Mouse (Mus musculus) erythroblast, embryonic 14.5 days (primary cell): ENCODE results near the gene Slc34a1. TPM values are rescaled to one million over a fixed set of nuclear protein-coding genes. Genes with fewer than 3 reads are reported as not detected.

Experiments used
- H3K27me3 ChIP-seq: 2 replicates; pipeline ENCODE4 v1.6.1; 2012; ENCODE audit warnings: inconsistent platforms; ENCODE audit not compliant: control insufficient read depth
- H3K36me3 ChIP-seq: 2 replicates; pipeline ENCODE4 v1.6.1; 2012; ENCODE audit warnings: mild to moderate bottlenecking, inconsistent platforms; ENCODE audit not compliant: control insufficient read depth
- H3K4me1 ChIP-seq: 2 replicates; pipeline ENCODE4 v1.6.1; 2012; ENCODE audit warnings: inconsistent platforms; ENCODE audit not compliant: control insufficient read depth
- H3K4me3 ChIP-seq: replicated peaks from 2 replicates; pipeline ENCODE3; 2012; ENCODE audit warnings: moderate library complexity, mild to moderate bottlenecking, inconsistent platforms
- H3K9me3 ChIP-seq: 2 replicates; pipeline ENCODE4 v1.6.1; 2012; ENCODE audit warnings: low read length, inconsistent platforms, mixed read lengths; ENCODE audit not compliant: control insufficient read depth
- GATA1 ChIP-seq: IDR thresholded peaks from 2 replicates; pipeline ENCODE4 v1.6.1; 2012; ENCODE audit warnings: low read length, inconsistent platforms, mixed read lengths
- TAL1 ChIP-seq: IDR thresholded peaks from 3 replicates; pipeline ENCODE4 v1.6.1; 2012; ENCODE audit warnings: low read length, inconsistent platforms, mixed read lengths
- polyA plus RNA-seq: library from polyadenylated mRNA; stranded (reverse); fragments of >175 nt; gene quantifications from 2 replicates; pipeline ENCODE4 v1.2.3, GENCODE M21; 2012

Gene Slc34a1
- polyA plus RNA-seq, 1 experiment: not detected

GRCm38 (mm10) chr13:55403266-55403665 lies 5.3 kb downstream of the Slc34a1 start:
- H3K9me3 ChIP-seq: no peaks in the 10 kb centered on the region
- TF ChIP-seq TAL1 (no peak), GATA1 (no peak)
- H3K4me1 ChIP-seq: no peaks in the 10 kb centered on the region
- H3K27me3 ChIP-seq: peaks cover 87% of the 10 kb centered on the region
- no peak overlapping the region for H3K4me3 ChIP-seq
- no peaks in the 10 kb centered on the region for H3K36me3 ChIP-seq

- Histone ChIP-seq H3K4me1 (no peaks in the 10 kb centered on the region), H3K36me3 (no peaks in the 10 kb centered on the region), H3K27me3 (peaks cover 85% of the 10 kb centered on the region), H3K9me3 (no peaks in the 10 kb centered on the region), H3K4me3 (no peak overlapping the region)
- TF ChIP-seq GATA1 (no peak), TAL1 (no peak)
Measured at GRCm38 (mm10) chr13:55403935-55404852, 6.2 kb downstream of the Slc34a1 start.

- no peaks in the 10 kb centered on the region for H3K4me1 ChIP-seq
- TF ChIP-seq GATA1: no peak
- peak; percentile 31; the same call in 1 of the 3 replicates for TF ChIP-seq TAL1
- H3K36me3 ChIP-seq: no peaks in the 10 kb centered on the region
- H3K27me3 ChIP-seq: peaks cover 81% of the 10 kb centered on the region
- no peaks in the 10 kb centered on the region for H3K9me3 ChIP-seq
- no peak overlapping the region for H3K4me3 ChIP-seq
Measured at GRCm38 (mm10) chr13:55404853-55405782, 7.1 kb downstream of the Slc34a1 start.

DNA sequence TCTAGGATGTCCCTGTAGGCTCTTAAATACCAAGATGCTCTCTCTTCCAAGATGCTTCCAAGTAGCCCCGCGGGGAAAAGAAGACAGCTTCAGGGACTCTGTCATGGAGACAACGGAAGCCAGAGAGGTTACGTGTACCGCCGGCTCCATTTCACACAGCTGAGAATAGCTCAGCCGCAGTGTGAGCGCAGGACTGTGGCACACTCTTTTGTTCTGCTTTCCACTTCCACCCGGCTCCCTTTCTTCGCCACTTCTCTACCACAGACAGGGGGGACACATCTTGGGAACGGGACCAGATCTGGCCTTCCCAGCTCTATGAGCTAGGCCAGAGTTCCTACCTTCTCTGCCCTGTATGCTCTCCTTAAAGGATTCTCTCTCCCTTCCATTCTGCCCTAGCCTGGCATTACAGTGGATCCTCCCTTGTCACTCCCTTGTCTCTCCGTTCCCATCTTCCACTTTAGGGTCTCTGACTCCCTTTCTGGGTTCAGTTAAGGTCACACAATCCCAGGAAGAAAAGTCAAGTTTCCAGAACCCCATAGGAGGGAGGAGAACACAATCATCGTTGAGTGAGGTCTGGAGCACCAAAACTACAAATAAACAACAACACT lies 7.9 kb downstream of the Slc34a1 start:
- Histone ChIP-seq H3K36me3 (no peaks in the 10 kb centered on the region), H3K4me3 (no peak overlapping the region), H3K4me1 (no peaks in the 10 kb centered on the region), H3K27me3 (peaks cover 73% of the 10 kb centered on the region), H3K9me3 (no peaks in the 10 kb centered on the region)
- TF ChIP-seq GATA1 (no peak), TAL1 (no peak)

DNA sequence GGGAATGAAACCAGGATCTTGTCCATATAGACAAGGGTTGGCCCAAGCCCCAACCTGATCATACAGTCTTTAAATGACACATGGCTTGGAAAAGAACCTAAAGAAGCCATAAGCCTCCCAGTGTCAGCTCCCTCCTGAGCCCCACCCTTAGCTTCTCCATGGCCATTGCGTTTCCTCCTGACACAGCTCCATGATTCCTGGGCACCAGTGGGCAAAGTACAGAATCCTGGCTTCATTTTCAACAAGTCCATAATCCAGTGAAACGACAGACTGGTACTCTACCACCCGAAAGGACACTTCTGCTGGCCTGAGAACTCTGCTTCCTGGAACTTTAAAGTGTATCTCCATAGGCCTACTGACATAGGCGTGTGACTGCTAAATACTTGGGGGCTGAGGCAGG lies 9.4 kb downstream of the Slc34a1 start:
- H3K27me3 ChIP-seq: peaks cover 75% of the 10 kb centered on the region

DNA sequence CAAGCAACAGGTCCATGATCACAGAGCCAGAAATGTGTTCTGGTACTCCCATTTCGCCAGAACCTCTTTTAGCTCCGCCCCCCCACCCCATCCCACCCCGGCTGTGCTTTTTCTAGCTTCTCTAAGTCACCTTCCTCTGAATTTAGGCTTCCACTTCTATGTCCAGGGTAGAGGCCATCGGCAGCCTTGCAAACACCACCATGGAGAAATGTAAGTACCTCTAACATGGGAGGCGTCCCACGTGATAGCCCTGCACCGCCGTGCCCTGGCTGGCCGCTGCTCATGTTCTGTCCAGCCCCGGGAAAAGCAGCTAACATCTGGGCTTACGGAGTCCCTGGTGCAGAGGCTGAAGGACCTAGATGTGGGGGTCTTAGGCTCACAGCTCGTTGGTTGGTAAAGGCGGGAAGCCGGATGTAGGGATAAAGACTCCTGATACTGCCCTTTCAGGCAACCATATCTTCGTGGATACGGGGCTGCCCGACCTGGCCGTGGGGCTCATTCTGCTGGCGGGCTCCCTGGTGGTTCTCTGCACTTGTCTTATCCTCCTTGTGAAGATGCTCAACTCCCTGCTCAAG lies 10.6 kb downstream of the Slc34a1 start:
- Histone ChIP-seq H3K9me3 (no peaks in the 10 kb centered on the region), H3K36me3 (no peaks in the 10 kb centered on the region), H3K27me3 (peaks cover 71% of the 10 kb centered on the region), H3K4me3 (no peak overlapping the region), H3K4me1 (peaks cover 5% of the 10 kb centered on the region)
- no peak for TF ChIP-seq GATA1
- no peak for TF ChIP-seq TAL1

More for the DNA sequence above, 9.4 kb downstream of the Slc34a1 start:
- TF ChIP-seq GATA1 (no peak), TAL1 (no peak)
- Histone ChIP-seq H3K36me3 (no peaks in the 10 kb centered on the region), H3K4me3 (no peak overlapping the region), H3K9me3 (no peaks in the 10 kb centered on the region), H3K4me1 (no peaks in the 10 kb centered on the region)

- Histone ChIP-seq H3K4me1 (peaks cover 9% of the 10 kb centered on the region), H3K9me3 (no peaks in the 10 kb centered on the region; the same call in 1 of the 2 replicates), H3K27me3 (peaks cover 56% of the 10 kb centered on the region), H3K4me3 (no peak overlapping the region), H3K36me3 (no peaks in the 10 kb centered on the region)
- no peak for TF ChIP-seq GATA1
- no peak for TF ChIP-seq TAL1
Measured at GRCm38 (mm10) chr13:55411826-55412225, 13.8 kb downstream of the Slc34a1 start.

- Histone ChIP-seq H3K4me1 (peaks cover 9% of the 10 kb centered on the region), H3K9me3 (no peaks in the 10 kb centered on the region; the same call in 1 of the 2 replicates), H3K36me3 (no peaks in the 10 kb centered on the region), H3K27me3 (peaks cover 55% of the 10 kb centered on the region), H3K4me3 (no peak overlapping the region)
- TF ChIP-seq TAL1: no peak
- no peak for TF ChIP-seq GATA1
Measured at GRCm38 (mm10) chr13:55412643-55413307, 14.8 kb downstream of the Slc34a1 start.
